In genomic region chr4:95899926-95900712, GRCm38 (mm10) we compare ENCODE assay signal across 14 mouse cellular contexts.
DNase-seq lines count a peak whose midpoint lies in the region; ATAC-seq and TF ChIP-seq lines count a peak whose summit lies in the region.
"Had no signal": no experiment of that assay in that cellular context is flagged by ENCODE, and none has a peak within 500 bp of the region (broad histone marks: within the 10 kb centered on the region; RNA-seq: fewer than 3 reads in every experiment).

No protein-coding gene starts in this region.

- H3K4me1 ChIP-seq in heart, embryonic 12.5 days (replicated peaks) = peaks cover 36% of the 10 kb centered on the region
- H3K4me1 ChIP-seq in ES-E14 (ENCODE audit: control insufficient read depth in 2 of 2, insufficient read depth in 2 of 2, low read length in 2 of 2, poor library complexity in 1 of 2) = peaks cover 0 to 5% of the 10 kb centered on the region in 2 experiments; a peak in 1 of 4 replicates
- H3K4me1 ChIP-seq in limb, embryonic 10.5 days = peaks cover 60% of the 10 kb centered on the region

- no peak overlapping the region for H3K4me3 ChIP-seq in heart, embryonic 12.5 days
- H3K4me3 ChIP-seq in ES-E14 (ENCODE audit: insufficient read depth in 1 of 2, low read depth in 1 of 2, low read length in 2 of 2, poor library complexity in 1 of 2, severe bottlenecking in 1 of 2) = no peak overlapping the region
- no peak overlapping the region for H3K4me3 ChIP-seq in limb, embryonic 10.5 days
- H3K4me3 ChIP-seq: midbrain, embryonic 12.5 days had no signal

- DNase-seq in heart, postnatal 10 days = no peak
- DNase-seq in ES-E14 (ENCODE audit: low read depth, low spot score) = peak; percentile 2
- peak; percentile 40 for DNase-seq in limb, embryonic 10.5 days (ENCODE audit: low spot score)
- no peak for DNase-seq in right cerebral cortex, adult 2 months (ENCODE audit: low spot score in 2 of 2)
- no peak for DNase-seq in thymus, postnatal 4 days
- DNase-seq: cerebellum, adult 9-11 months; gastrocnemius, postnatal 10 days; kidney, postnatal 25 days; liver, postnatal 0 days; right cerebral cortex, postnatal 4 days; thymus, adult 2 months had no signal

- no peak overlapping the region for H3K9ac ChIP-seq in heart, embryonic 12.5 days
- H3K9ac ChIP-seq in ES-E14 (ENCODE audit: insufficient read depth, low read depth, low read length, poor library complexity, severe bottlenecking) = no peak overlapping the region
- H3K9ac ChIP-seq: liver, postnatal 0 days; midbrain, embryonic 12.5 days had no signal

- no peak overlapping the region for H3K4me2 ChIP-seq in heart, embryonic 12.5 days
- H3K4me2 ChIP-seq: midbrain, embryonic 12.5 days had no signal

- WGBS in heart, embryonic 12.5 days = 43% methylated on average over 4 of the region's 4 CpGs
- 59% methylated on average over 4 of the region's 4 CpGs for WGBS in limb, embryonic 10.5 days

- in situ Hi-C loops in ES-E14 (cut with MboI; ENCODE audit: low sequenced_read_pairs in 2 of 2, unreplicated experiment in 2 of 2) = loop anchor here (25.0 kb wide), 1 partner anchor 888 kb away; no protein-coding TSS in a partner anchor

- H3K9me3 ChIP-seq in heart, embryonic 12.5 days (replicated peaks) = no peaks in the 10 kb centered on the region
- no peaks in the 10 kb centered on the region for H3K9me3 ChIP-seq in ES-E14 (ENCODE audit: control insufficient read depth, insufficient read depth, low read depth, low read length)
- no peaks in the 10 kb centered on the region for H3K9me3 ChIP-seq in limb, embryonic 10.5 days (replicated peaks)
- H3K9me3 ChIP-seq: midbrain, embryonic 12.5 days had no signal

- intact Hi-C loops in heart, postnatal 10 days (cut with DNase I) = no loop called here

- no peaks in the 10 kb centered on the region for H3K36me3 ChIP-seq in heart, embryonic 12.5 days
- H3K36me3 ChIP-seq in ES-E14 (ENCODE audit: control insufficient read depth, insufficient read depth, low read length, poor library complexity, severe bottlenecking) = no peaks in the 10 kb centered on the region
- H3K36me3 ChIP-seq in limb, embryonic 10.5 days = no peaks in the 10 kb centered on the region
- H3K36me3 ChIP-seq: midbrain, embryonic 12.5 days had no signal

- 0 out of 2 replicates have a peak overlapping the region, but pooled peaks have one; percentile 24 for H3K27ac ChIP-seq in heart, embryonic 12.5 days (ENCODE audit: poor library complexity, severe bottlenecking)
- no peak overlapping the region; the same call in 1 of the 2 replicates for H3K27ac ChIP-seq in ES-E14 (ENCODE audit: insufficient read depth, low read depth, low read length, poor library complexity, severe bottlenecking)
- H3K27ac ChIP-seq in limb, embryonic 10.5 days = peak overlapping the region; percentile 87
- H3K27ac ChIP-seq: midbrain, embryonic 12.5 days had no signal

- no peaks in the 10 kb centered on the region for H3K27me3 ChIP-seq in heart, embryonic 12.5 days (replicated peaks)
- H3K27me3 ChIP-seq in limb, embryonic 10.5 days (ENCODE audit: low read depth, poor library complexity, severe bottlenecking) = no peaks in the 10 kb centered on the region
- H3K27me3 ChIP-seq: midbrain, embryonic 12.5 days had no signal

- no peak for ATAC-seq in heart, embryonic 12.5 days (ENCODE audit: insufficient number of reproducible peaks, low FRiP score)
- ATAC-seq in common myeloid progenitor, adult 5-6 weeks (replicated peaks; ENCODE audit: low read depth, poor library complexity, severe bottlenecking) = peak; percentile 54; the same call in 1 of the 2 replicates
- ATAC-seq: liver, postnatal 0 days had no signal

TF ChIP-seq in ES-E14, 5 proteins besides CTCF, POLR2A, EP300 and RAD21:
- TF ChIP-seq ZC3H11A (IDR thresholded peaks at IDR 0.05; ENCODE audit: borderline replicate concordance, low read depth, low read length) (no peak), HCFC1 (IDR thresholded peaks at IDR 0.05; ENCODE audit: borderline replicate concordance, insufficient read depth, low read length) (no peak), ZNF384 (IDR thresholded peaks at IDR 0.05; ENCODE audit: low read depth, low read length) (no peak), MAFK (IDR thresholded peaks at IDR 0.05; ENCODE audit: insufficient read depth, low read depth, low read length) (no peak), CHD2 (IDR thresholded peaks at IDR 0.05; ENCODE audit: low read depth, low read length) (no peak)

Comparison
In these comparisons a context has a peak if more than half of its experiments do, and no peak if none do; other contexts are left out.
1. DNase-seq: peak in ES-E14 (single experiment) and limb, embryonic 10.5 days (single experiment); none in heart, postnatal 10 days (0 of 2), right cerebral cortex, adult 2 months (0 of 2) and thymus, postnatal 4 days (single experiment).